Mouse (Mus musculus): ENCODE results near the gene Tiparp.
A peak's percentile ranks its signal among the peaks of the same experiment; 100 is the strongest.

Tiparp gene

GRCm38 (mm10) chr3:65527691-65528601, at the start of gene Tiparp:
Gene Tiparp (plus strand): TSS chr3:65528410.
- DNase-seq (ENCODE audit: low spot score) = peak; percentile 61

- DNase-seq (ENCODE audit: low spot score) = no peak
Observed at GRCm38 (mm10) chr3:65480676-65481075, 47.5 kb upstream of the Tiparp start.

DNA sequence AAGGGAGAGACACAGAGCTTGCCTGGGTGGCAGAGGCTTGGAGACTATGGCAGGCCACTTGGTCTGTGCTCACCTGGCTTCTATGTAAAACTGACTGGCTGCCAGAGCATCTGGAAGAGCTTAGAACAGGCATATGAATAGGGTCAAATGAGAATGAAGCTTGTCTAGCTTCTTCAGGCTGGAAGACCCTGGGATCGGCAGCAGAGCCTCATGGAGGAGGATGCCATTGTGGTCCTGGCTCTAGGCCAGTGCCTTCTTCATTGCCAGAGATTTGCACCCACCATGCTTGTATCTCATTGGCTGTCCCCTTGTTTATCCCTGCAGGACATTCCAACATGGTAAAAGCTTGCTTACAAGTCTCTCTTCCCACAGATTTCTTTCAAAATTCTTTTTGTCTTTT, 45.9 kb upstream of the Tiparp start:
- DNase-seq (ENCODE audit: low spot score) = no peak

- DNase-seq (ENCODE audit: low spot score) = no peak
Observed at GRCm38 (mm10) chr3:65482698-65483407, 45.4 kb upstream of the Tiparp start.

GRCm38 (mm10) chr3:65484161-65484733, 44.0 kb upstream of the Tiparp start:
- DNase-seq (ENCODE audit: low spot score) = no peak

DNA sequence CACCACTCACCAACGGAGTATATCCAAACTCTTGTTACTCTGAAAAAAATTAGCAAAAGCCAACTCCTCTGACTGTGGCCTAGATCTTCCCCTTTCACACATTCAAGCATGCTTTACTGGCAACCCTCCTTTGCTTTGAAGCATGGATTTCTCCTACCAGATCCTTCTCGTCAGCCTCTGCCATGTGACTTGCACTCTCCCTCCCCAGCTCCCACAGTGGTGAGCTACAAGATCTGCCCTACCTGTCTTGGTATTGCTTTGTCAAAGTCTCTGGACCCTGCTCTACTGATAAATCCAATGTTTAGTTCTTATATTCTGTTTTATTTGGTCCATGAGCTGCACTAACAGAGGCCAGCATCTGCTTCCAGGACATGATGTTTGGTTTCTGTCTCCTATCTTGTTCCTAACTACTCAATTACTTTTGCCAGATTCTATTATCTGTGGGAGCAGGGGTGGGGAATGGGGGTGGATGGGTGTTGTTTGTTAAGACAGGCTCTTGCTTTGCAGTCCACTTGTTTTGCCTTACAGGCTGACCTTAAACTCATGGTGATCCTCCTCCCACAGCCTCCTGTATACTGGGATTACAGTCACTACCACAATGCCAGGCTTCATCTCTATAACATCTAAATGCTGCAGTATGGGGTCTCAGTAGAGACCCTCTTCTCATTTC, 40.7 kb upstream of the Tiparp start:
- DNase-seq (ENCODE audit: low spot score) = no peak

- DNase-seq (ENCODE audit: low spot score) = no peak
Observed at GRCm38 (mm10) chr3:65488556-65489244, 39.5 kb upstream of the Tiparp start.

DNA sequence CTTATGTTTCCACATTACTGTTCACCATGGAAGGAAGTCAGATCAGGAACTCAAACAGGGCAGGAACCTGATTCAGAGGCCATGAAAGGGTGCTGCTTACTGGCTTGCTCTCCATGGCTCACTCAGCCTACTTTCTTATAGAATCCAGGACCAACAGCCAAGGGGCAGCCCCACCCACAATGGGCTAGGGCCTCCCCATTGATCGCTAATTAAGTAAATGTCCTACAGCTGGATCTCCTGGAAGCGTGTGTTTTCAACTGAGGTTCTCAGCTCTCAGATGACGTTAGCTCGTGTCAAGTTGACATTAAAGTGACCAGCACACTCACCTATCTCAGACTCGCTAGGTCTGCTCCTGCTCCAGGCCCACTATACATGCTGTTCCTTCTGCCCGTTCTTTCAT, 38.6 kb upstream of the Tiparp start:
- DNase-seq (ENCODE audit: low spot score) = no peak

- DNase-seq (ENCODE audit: low spot score) = no peak
Observed at GRCm38 (mm10) chr3:65494291-65494763, 33.9 kb upstream of the Tiparp start.

DNA sequence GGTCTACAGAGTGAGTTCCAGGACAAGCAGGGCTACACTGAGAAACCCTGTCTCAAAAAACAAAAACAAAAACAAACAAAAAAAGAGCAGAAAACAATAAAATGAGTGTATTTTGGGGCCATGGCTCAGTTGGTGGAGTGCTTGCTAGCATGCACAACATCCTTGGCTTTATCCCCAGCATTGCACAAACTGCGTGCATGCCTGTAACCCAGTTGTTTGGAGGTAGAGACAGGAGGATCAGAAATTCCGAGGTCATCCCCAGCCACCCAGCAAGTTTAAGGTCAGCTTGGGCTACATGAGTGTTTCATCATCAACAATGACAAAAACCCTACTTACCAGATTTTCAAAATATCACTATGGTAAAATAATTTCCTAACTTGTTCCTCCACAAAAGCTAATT, 20.4 kb upstream of the Tiparp start:
- no peak for DNase-seq (ENCODE audit: low spot score)

- no peak for DNase-seq (ENCODE audit: low spot score)
Observed at GRCm38 (mm10) chr3:65510588-65510987, 17.6 kb upstream of the Tiparp start.

DNA sequence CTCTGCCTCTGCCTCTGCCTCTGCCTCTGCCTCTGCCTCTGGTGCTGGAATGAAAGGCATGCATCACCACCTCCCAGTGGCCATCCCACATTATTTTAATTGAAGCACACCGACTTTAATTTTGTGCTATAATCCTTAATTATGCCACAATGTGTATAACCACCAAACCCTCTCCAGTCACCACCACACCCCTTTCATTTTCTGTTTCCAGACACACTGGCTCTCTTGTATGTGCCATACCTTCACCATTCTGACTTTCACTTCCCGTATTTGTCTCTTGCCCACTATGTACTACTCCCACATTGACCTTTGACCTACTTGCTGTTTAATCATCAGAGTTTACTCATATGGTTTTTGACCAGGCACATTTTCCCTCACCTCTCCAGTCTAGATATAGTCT, 12.5 kb upstream of the Tiparp start:
- no peak for DNase-seq (ENCODE audit: low spot score)

- DNase-seq (ENCODE audit: low spot score) = no peak
Observed at GRCm38 (mm10) chr3:65516526-65516925, 11.7 kb upstream of the Tiparp start.

DNA sequence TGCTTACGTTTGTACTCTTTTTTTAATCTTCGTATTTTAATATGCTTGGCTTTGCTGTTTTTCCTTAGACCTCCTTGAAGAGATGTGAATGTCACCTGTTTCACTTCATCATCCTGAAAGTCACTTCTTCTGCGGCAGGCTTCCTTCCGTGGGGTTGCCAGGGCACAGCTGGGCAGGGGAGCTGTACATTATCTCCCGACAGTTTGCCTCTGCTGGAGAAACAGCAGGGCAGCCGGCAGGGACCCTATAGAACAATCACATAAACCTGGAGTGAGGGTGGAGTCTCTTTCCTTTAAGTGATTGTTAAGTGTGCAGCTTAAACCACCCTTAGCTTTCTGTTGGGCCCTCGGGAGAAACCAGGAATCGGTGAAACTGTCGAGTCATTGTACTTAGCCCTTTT, 11.1 kb upstream of the Tiparp start:
- DNase-seq (ENCODE audit: low spot score) = no peak

DNA sequence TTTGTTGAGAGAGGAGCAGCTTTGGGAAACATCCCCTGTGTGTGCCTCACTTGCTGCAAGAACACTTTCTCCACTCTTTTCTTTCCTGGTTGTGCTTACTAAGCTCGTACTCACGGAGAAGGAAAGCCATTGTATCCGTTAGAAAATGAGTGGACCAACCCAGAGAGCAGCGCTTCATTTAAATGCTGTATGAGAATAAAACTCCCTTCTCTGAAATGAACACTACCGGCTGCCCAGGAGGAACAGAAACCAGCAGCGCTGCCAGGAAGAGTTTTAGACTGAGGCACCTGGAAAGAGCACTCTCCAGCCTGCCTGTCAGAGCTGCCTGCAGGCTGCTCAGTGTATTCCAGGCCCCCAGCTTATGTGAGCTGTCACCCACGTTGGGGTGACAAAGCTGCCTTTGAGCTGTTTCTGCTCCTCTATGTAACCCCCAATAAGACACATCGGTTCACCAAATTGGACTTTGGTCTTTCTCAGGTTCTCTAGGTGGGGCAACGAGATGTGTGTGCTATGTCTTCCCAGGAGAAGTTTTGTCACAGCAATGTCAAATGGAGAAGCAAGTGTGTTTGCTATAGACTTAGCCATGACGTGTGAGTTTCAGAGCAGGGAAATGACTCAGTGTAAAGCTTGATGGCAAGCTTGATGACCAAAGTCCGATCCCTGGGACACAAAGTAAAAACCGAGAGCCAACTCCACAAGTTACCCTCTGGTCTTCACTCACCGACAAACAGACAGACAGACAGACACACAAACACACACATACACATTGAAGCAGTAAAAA, 10.3 kb upstream of the Tiparp start:
- no peak for DNase-seq (ENCODE audit: low spot score)

- DNase-seq (ENCODE audit: low spot score) = no peak
Observed at GRCm38 (mm10) chr3:65521391-65521790, 6.8 kb upstream of the Tiparp start.

- no peak for DNase-seq (ENCODE audit: low spot score)
Observed at GRCm38 (mm10) chr3:65523397-65523796, 4.8 kb upstream of the Tiparp start.

GRCm38 (mm10) chr3:65525731-65526130, 2.5 kb upstream of the Tiparp start:
- DNase-seq (ENCODE audit: low spot score) = no peak

GRCm38 (mm10) chr3:65527196-65527595, 1.0 kb upstream of the Tiparp start:
- no peak for DNase-seq (ENCODE audit: low spot score)

- DNase-seq (ENCODE audit: low spot score) = peak; percentile 20
Observed at GRCm38 (mm10) chr3:65528614-65529470, 632 bp downstream of the Tiparp start.
